Mouse (Mus musculus): Measurements from ENCODE around the gene Phf21b. TPM values are rescaled to one million over a fixed set of nuclear protein-coding genes. Genes with fewer than 3 reads are reported as not detected.

The Phf21b gene
- total and polyA plus RNA-seq, 3 experiments: 1.3 to 5.3 (median 2.2) TPM

GRCm38 (mm10) chr15:84812831-84813357, 43.0 kb downstream of the Phf21b start:
- Histone ChIP-seq H3K27me3 (replicated peaks) (no peaks in the 10 kb centered on the region), H3K36me3 (replicated peaks in 1 of 2; ENCODE audit: control insufficient read depth in 1 of 2, insufficient read depth in 1 of 2, low read length in 1 of 2) (peaks cover 0 to 28% of the 10 kb centered on the region in 2 experiments), H3K9ac (ENCODE audit: insufficient read depth, low read depth) (no peak overlapping the region), H3K4me2 (ENCODE audit: insufficient read depth, low read depth, poor library complexity, severe bottlenecking) (no peak overlapping the region), H3K4me3 (replicated peaks in 1 of 3; ENCODE audit: low read depth in 2 of 3, low read length in 2 of 3, poor library complexity in 1 of 3) (no peak overlapping the region), H3K79me2 (replicated peaks; ENCODE audit: control insufficient read depth, extremely low read depth, insufficient read depth, poor library complexity, severe bottlenecking) (no peaks in the 10 kb centered on the region), H3K9me3 (replicated peaks; ENCODE audit: low read length) (no peaks in the 10 kb centered on the region), H3K27ac (ENCODE audit: insufficient read depth, low read depth) (no peak overlapping the region), H3K4me1 (ENCODE audit: control insufficient read depth in 1 of 2, insufficient read depth in 2 of 2) (peaks cover 25 to 35% of the 10 kb centered on the region in 2 experiments)
- in situ Hi-C loops (cut with MboI; ENCODE audit: low pct_ligation_motif_present, low pct_unique_long_range_greater_than_20kb, low sequenced_read_pairs) (no loop called here), dilution Hi-C loops (cut with MboI; ENCODE audit: extremely low pct_ligation_motif_present, extremely low pct_unique_long_range_greater_than_20kb, low sequenced_read_pairs) (no loop called here)
- DNase-seq (ENCODE audit: extremely low read depth): no peak
- no peak for TF ChIP-seq HCFC1 (IDR thresholded peaks at IDR 0.05; ENCODE audit: low read depth, low read length)
- TF ChIP-seq MXI1 (IDR thresholded peaks at IDR 0.05; ENCODE audit: low read depth, low read length): no peak
- no peak for TF ChIP-seq ETS1 (conservative IDR thresholded peaks at IDR 0.05; ENCODE audit: low read depth, low read length)
- no peak for TF ChIP-seq UBTF (IDR thresholded peaks at IDR 0.05; ENCODE audit: low read depth, low read length)
- no peak for TF ChIP-seq RCOR1 (conservative IDR thresholded peaks at IDR 0.05; ENCODE audit: low read depth, low read length)
- TF ChIP-seq SMC3 (IDR thresholded peaks at IDR 0.05; ENCODE audit: low read depth, low read length): no peak
- no peak for TF ChIP-seq GABPA (IDR thresholded peaks at IDR 0.05; ENCODE audit: insufficient replicate concordance, low read depth, low read length)
- no peak for TF ChIP-seq ZNF384 (IDR thresholded peaks at IDR 0.05; ENCODE audit: low read depth, low read length)
- TF ChIP-seq MYC (IDR thresholded peaks at IDR 0.05; ENCODE audit: low read depth, low read length): no peak
- no peak for TF ChIP-seq CHD1 (IDR thresholded peaks at IDR 0.05; ENCODE audit: low read depth, low read length)
- TF ChIP-seq NRF1 (IDR thresholded peaks at IDR 0.05; ENCODE audit: low read depth, low read length): no peak
- TF ChIP-seq ZMIZ1 (IDR thresholded peaks at IDR 0.05; ENCODE audit: low read depth, low read length): no peak
- no peak for TF ChIP-seq JUN (IDR thresholded peaks at IDR 0.05; ENCODE audit: insufficient read depth, low read depth, low read length)

DNA sequence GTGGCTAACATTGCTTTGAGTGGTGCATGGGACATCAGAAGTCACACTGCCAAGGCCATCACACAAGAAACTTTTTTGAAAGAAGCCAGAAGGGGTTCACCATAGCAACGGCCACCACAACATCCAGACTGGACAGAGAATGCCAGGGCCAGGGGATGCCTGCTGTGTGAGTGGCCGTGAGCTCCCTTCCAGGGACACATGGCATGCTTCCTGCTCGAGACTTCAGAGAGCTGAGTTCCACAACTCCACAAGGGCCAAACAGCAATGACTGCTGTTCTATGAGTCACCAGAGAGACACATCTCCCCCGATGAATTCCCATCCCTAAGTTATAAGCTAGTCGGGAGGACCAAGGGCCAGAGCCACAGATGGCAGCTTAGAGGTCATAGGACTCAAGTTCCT, 44.7 kb downstream of the Phf21b start:
- dilution Hi-C loops (cut with MboI; ENCODE audit: extremely low pct_ligation_motif_present, extremely low pct_unique_long_range_greater_than_20kb, low sequenced_read_pairs) (no loop called here), in situ Hi-C loops (cut with MboI; ENCODE audit: low pct_ligation_motif_present, low pct_unique_long_range_greater_than_20kb, low sequenced_read_pairs) (no loop called here)
- H3K36me3 ChIP-seq (replicated peaks in 1 of 2; ENCODE audit: control insufficient read depth in 1 of 2, insufficient read depth in 1 of 2, low read length in 1 of 2): peaks cover 0 to 38% of the 10 kb centered on the region in 2 experiments
- TF ChIP-seq CTCF (conservative IDR thresholded peaks at IDR 0.05 in 1 of 2, IDR thresholded peaks at IDR 0.05 in 1 of 2; ENCODE audit: low read depth in 2 of 2, low read length in 2 of 2) (no peak), MXI1 (IDR thresholded peaks at IDR 0.05; ENCODE audit: low read depth, low read length) (no peak), EP300 (IDR thresholded peaks at IDR 0.05; ENCODE audit: low read length) (no peak), SMC3 (IDR thresholded peaks at IDR 0.05; ENCODE audit: low read depth, low read length) (no peak), USF2 (conservative IDR thresholded peaks at IDR 0.05; ENCODE audit: low read depth, low read length) (no peak), MAX (IDR thresholded peaks at IDR 0.05; ENCODE audit: low read length) (no peak)
- H3K9me3 ChIP-seq (replicated peaks; ENCODE audit: low read length): no peaks in the 10 kb centered on the region
- DNase-seq (ENCODE audit: extremely low read depth): no peak
- H3K27me3 ChIP-seq (replicated peaks): no peaks in the 10 kb centered on the region
- no peak overlapping the region for H3K4me3 ChIP-seq (replicated peaks in 1 of 3; ENCODE audit: low read depth in 2 of 3, low read length in 2 of 3, poor library complexity in 1 of 3)
- peaks cover 24 to 29% of the 10 kb centered on the region in 2 experiments for H3K4me1 ChIP-seq (ENCODE audit: control insufficient read depth in 1 of 2, insufficient read depth in 2 of 2)
- no peak overlapping the region for H3K9ac ChIP-seq (ENCODE audit: insufficient read depth, low read depth)
- H3K27ac ChIP-seq (ENCODE audit: insufficient read depth, low read depth): no peak overlapping the region
- no peak overlapping the region for H3K4me2 ChIP-seq (ENCODE audit: insufficient read depth, low read depth, poor library complexity, severe bottlenecking)
- H3K79me2 ChIP-seq (replicated peaks; ENCODE audit: control insufficient read depth, extremely low read depth, insufficient read depth, poor library complexity, severe bottlenecking): no peaks in the 10 kb centered on the region
